Mouse (Mus musculus) heart, embryonic 16.5 days (tissue): ENCODE measurements around the gene Capn13. TPM values are rescaled to one million over a fixed set of nuclear protein-coding genes. Genes with fewer than 3 reads are reported as not detected.
"Not testable (repeated sequence)": the region's sequence is repeated elsewhere in the genome, so short reads cannot be mapped to it uniquely, and the experiment has no call there.

ENCODE experiments used
- ATAC-seq: fragments of 200-750 bp; cut with Nextera tagmentation; replicated peaks from 2 replicates; pipeline ENCODE4 v1.8.0; 2017; ENCODE audit warnings: moderate number of reproducible peaks; ENCODE audit not compliant: insufficient read depth, low FRiP score; ENCODE audit errors: extremely low read depth
- H3K27ac ChIP-seq: fragments of 300-500 bp; sonication (generic); 2 replicates; pipeline ENCODE4 v1.5.1; 2014; ENCODE audit warnings: mild to moderate bottlenecking, low read length, control low read depth, moderate library complexity
- H3K27me3 ChIP-seq: fragments of 300-500 bp; sonication (generic); 2 replicates; pipeline ENCODE4 v1.6.1; 2014; ENCODE audit warnings: low read length, mixed read lengths; ENCODE audit not compliant: control insufficient read depth, insufficient read depth
- H3K36me3 ChIP-seq: fragments of 300-500 bp; sonication (generic); 2 replicates; pipeline ENCODE4 v1.6.1; 2014; ENCODE audit not compliant: control insufficient read depth, insufficient read depth
- H3K4me1 ChIP-seq: fragments of 300-500 bp; sonication (generic); 2 replicates; pipeline ENCODE4 v1.6.1; 2014; ENCODE audit warnings: low read length, mixed read lengths; ENCODE audit not compliant: control insufficient read depth, insufficient read depth
- H3K4me2 ChIP-seq: fragments of 300-500 bp; sonication (generic); 2 replicates; pipeline ENCODE4 v1.6.1; 2014; ENCODE audit warnings: low read depth, mild to moderate bottlenecking, control low read depth, low read length
- H3K4me3 ChIP-seq: fragments of 300-500 bp; sonication (generic); 2 replicates; pipeline ENCODE4 v1.5.1; 2014; ENCODE audit warnings: mild to moderate bottlenecking, control low read depth, low read length
- H3K9ac ChIP-seq: fragments of 300-500 bp; sonication (generic); 2 replicates; pipeline ENCODE4 v1.6.1; 2014; ENCODE audit warnings: low read length, control low read depth
- H3K9me3 ChIP-seq: fragments of 300-500 bp; sonication (generic); replicated peaks from 2 replicates; pipeline ENCODE4 v1.6.1; 2016; ENCODE audit warnings: low read length; ENCODE audit not compliant: control insufficient read depth
- WGBS: fragments of 180-500 bp; shearing (Covaris S2); extraction: QIAGEN DNeasy Blood & Tissue Kit; methylation state at CpG from one replicate; pipeline ENCODE4 v1.1.7; 2014; 5-methylcytosine and 5-hydroxymethylcytosine counted together
- polyA plus RNA-seq: library from polyadenylated mRNA; unstranded; fragments of >200 nt; fragmentation: Nextera tagmentation; extraction: Ambion mirVana; gene quantifications from 2 replicates; pipeline ENCODE4 v1.2.1, GENCODE M21; 2015

The Capn13 gene
- polyA plus RNA-seq, 1 experiment from 2014 or later, result not detected

- ATAC-seq, result no peak
- H3K4me1 ChIP-seq, result no peaks in the 10 kb centered on the region
- no peaks in the 10 kb centered on the region for H3K27me3 ChIP-seq
- H3K9me3 ChIP-seq, result no peaks in the 10 kb centered on the region
- H3K27ac ChIP-seq, result no peak overlapping the region
- WGBS, result 75% methylated on average over 7 of the region's 7 CpGs
- H3K9ac ChIP-seq, result no peak overlapping the region
- no peak overlapping the region for H3K4me3 ChIP-seq
- no peak overlapping the region for H3K4me2 ChIP-seq
- no peaks in the 10 kb centered on the region for H3K36me3 ChIP-seq
Measured at GRCm38 (mm10) chr17:73273809-73274208, 126.9 kb downstream of the Capn13 start.

DNA sequence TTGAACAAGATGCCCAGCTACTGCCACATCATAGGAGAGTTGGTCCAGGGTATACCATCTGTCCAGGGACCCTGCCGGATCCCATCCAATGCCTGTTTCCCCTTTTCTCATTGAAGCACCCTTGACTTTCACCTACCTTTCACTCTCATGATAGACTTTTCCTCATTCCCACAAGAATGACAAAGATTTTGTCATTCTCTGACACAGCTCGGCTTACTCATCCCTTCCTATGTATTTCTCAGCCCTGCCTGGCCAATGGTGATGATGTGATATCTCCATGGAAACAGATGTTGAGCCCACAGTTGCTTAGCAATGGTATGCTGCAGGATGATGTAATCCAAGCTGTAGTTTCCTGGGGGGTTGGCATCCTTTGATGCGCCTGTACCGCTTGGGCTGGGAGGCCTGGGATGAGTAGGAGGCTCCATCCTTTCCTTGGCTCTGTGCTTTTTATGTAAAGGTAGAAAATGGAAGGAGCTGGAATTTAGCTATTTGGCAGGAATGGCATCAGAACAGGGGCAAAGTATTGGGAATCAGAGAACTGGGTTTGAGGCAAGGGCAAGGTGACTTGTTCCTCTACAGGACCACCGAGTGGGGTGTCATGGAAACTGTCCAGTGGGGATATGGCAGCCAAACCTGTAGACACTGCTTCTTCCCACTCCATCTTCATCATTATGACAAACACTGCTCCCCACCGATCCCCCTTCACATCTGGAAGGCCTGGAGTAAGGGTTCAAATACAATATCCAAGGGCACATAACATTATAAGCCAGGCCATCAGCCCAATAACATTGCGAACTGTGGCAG is 128.7 kb downstream of the Capn13 start:
- Histone ChIP-seq H3K27ac (no peak overlapping the region), H3K36me3 (no peaks in the 10 kb centered on the region), H3K4me1 (no peaks in the 10 kb centered on the region), H3K9ac (no peak overlapping the region), H3K4me3 (no peak overlapping the region), H3K9me3 (no peaks in the 10 kb centered on the region), H3K4me2 (no peak overlapping the region), H3K27me3 (no peaks in the 10 kb centered on the region)
- 84% methylated on average over 7 of the region's 7 CpGs for WGBS
- ATAC-seq, result no peak

GRCm38 (mm10) chr17:73270871-73271796 is 129.5 kb downstream of the Capn13 start:
- ATAC-seq, result no peak
- Histone ChIP-seq H3K4me1 (peaks cover 5% of the 10 kb centered on the region; the same call in 1 of the 2 replicates), H3K27ac (no peak overlapping the region), H3K4me2 (no peak overlapping the region), H3K27me3 (no peaks in the 10 kb centered on the region), H3K9ac (no peak overlapping the region), H3K9me3 (no peaks in the 10 kb centered on the region), H3K4me3 (no peak overlapping the region), H3K36me3 (no peaks in the 10 kb centered on the region)
- WGBS, result 66% methylated on average over 15 of the region's 15 CpGs

- H3K4me3 ChIP-seq, result no peak overlapping the region
- 0 out of 2 replicates have a peak overlapping the region, but pooled peaks have one; percentile 13 for H3K27ac ChIP-seq
- no peak for ATAC-seq
- H3K4me1 ChIP-seq, result peaks cover 14% of the 10 kb centered on the region
- H3K4me2 ChIP-seq, result no peak overlapping the region
- H3K9me3 ChIP-seq, result no peaks in the 10 kb centered on the region
- WGBS, result 34% methylated on average over 8 of the region's 8 CpGs
- no peaks in the 10 kb centered on the region for H3K27me3 ChIP-seq
- no peaks in the 10 kb centered on the region for H3K36me3 ChIP-seq
- H3K9ac ChIP-seq, result no peak overlapping the region
Measured at GRCm38 (mm10) chr17:73263077-73263501, 137.6 kb downstream of the Capn13 start.

DNA sequence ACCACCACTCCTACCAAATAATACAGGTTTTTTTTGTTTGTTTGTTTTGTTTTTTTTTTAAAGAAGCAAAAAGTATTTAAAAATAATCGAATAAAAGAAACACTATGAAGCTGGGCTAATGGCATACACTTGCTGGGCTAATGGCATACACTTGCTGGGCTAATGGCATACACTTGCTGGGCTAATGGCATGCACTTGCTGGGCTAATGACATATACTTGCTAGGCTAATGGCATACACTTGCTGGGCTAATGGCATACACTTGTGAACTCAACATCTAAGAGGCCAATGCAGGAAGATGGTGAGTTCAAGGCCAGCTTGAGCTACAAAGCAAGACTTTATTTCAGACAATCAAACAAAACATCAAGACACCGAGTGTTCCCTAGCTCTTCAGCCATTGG is 138.1 kb downstream of the Capn13 start:
- ATAC-seq, result no peak
- no peaks in the 10 kb centered on the region for H3K36me3 ChIP-seq
- WGBS, result 89% methylated on average over 2 of the region's 2 CpGs
- H3K4me3 ChIP-seq, result no peak overlapping the region
- peaks cover 14% of the 10 kb centered on the region for H3K4me1 ChIP-seq
- no peaks in the 10 kb centered on the region for H3K9me3 ChIP-seq
- H3K9ac ChIP-seq, result no peak overlapping the region
- H3K27me3 ChIP-seq, result no peaks in the 10 kb centered on the region
- H3K27ac ChIP-seq, result no peak overlapping the region
- H3K4me2 ChIP-seq, result no peak overlapping the region

DNA sequence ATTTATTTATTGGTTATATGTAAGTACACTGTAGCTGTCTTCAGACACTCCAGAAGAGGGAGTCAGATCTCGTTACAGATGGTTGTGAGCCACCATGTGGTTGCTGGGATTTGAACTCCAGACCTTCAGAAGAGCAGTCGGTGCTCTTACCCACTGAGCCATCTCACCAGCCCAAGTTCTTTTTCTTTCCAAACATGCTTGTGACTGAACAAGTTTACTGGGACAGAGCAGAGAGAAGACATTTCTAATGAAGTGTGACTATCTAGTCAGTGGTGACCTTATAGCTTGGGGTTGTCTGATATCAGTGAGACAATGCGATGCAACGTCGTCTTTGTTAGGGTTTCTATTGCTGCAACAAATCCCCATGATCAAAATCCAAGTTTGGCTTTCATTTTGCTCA is 141.4 kb downstream of the Capn13 start:
- ATAC-seq, result not testable (repeated sequence)

DNA sequence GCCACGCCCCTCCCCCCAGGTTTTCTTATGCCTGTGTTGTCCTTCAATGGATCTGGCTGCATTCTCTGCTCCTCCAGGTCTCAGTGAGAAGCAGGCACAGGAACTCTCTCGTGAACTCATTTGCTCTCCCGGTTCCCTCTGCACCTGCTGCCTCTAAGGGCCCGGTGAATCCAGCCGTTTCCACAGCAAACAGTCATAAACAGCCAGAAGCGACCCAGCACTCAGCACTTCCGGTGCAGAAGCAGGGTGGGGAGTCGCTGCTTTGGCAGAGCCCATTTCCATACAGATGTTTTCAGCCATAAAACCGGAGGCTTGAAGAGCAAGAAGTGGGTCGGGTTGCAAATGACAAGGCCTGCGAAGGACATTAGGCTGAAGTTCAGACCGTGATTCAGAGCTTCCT is 142.0 kb downstream of the Capn13 start:
- Histone ChIP-seq H3K27ac (no peak overlapping the region), H3K9me3 (no peaks in the 10 kb centered on the region), H3K36me3 (no peaks in the 10 kb centered on the region), H3K4me2 (no peak overlapping the region; the same call in 1 of the 2 replicates), H3K27me3 (no peaks in the 10 kb centered on the region), H3K9ac (no peak overlapping the region), H3K4me1 (peaks cover 8% of the 10 kb centered on the region; the same call in 1 of the 2 replicates), H3K4me3 (no peak overlapping the region)
- 41% methylated on average over 12 of the region's 12 CpGs for WGBS
- ATAC-seq, result peak; percentile 37; the same call in 1 of the 2 replicates

More for the DNA sequence above, 141.4 kb downstream of the Capn13 start:
- not testable (repeated sequence) for H3K4me3 ChIP-seq, H3K9me3 ChIP-seq, H3K27me3 ChIP-seq, H3K9ac ChIP-seq, H3K4me1 ChIP-seq, H3K4me2 ChIP-seq, H3K36me3 ChIP-seq, H3K27ac ChIP-seq
- WGBS, result 90% methylated on average over 5 of the region's 5 CpGs
